Mouse (Mus musculus) liver, adult 2 months (tissue): ENCODE results near the gene Cog1.

Experiments used
- CTCF ChIP-seq: fragments of 200-500 bp; IDR thresholded peaks from 2 replicates; pipeline ENCODE4 v1.5.1; 2011; ENCODE audit warnings: low read depth, low read length, control low read depth
- POLR2A ChIP-seq: fragments of 200-500 bp; IDR thresholded peaks from 2 replicates; pipeline ENCODE4 v1.6.1; 2011; ENCODE audit warnings: low read length, control low read depth; ENCODE audit not compliant: insufficient read depth; ENCODE audit errors: extremely low read depth

GRCm38 (mm10) chr11:113677378-113677777, 28.4 kb downstream of the Cog1 start:
- TF ChIP-seq CTCF (no peak), POLR2A (no peak)
